ENCODE assay signal across 8 mouse cellular contexts in the genomic region with DNA sequence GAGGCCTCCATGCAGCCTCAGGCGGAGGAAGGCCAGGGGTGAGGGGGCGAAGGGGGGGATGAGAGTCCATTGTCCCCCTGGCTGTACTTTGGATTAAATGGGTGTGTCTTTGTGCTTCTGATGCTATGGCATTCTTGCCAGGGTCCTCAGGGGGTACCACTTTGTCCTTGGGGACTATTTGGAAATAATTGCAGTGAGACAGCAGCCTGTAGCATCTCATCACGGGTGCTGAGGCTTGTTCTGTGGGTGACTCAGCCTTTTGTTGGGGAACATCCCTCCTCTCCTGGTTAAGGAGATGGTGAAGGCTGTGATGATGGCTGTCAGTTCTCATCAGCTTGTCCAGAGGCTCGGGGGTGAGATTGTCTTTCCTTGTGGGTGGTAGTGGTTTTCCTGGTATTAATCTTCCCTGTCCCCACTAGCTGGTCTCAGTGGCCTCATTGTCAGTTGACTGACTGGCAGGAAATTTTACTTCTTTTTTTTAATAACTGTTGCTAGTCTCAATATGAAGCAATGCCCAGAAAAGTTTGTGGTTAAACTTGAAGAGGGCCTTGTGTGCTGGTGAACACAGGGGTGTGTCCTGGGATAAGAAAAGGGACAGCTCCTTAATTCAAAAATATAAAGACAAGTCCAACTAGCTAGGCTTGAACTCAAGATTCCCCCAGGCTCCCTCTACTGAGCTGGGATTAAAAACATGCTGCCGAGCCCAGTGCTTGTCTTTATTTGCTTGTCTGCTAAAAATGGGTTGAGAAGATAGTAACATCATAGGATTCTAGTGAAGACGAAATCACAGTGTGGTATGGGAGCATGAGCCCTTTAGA. TPM values are rescaled to one million over a fixed set of nuclear protein-coding genes. Genes with fewer than 3 reads are reported as not detected.
DNase-seq lines count a peak whose midpoint lies in the region; ATAC-seq and TF ChIP-seq lines count a peak whose summit lies in the region.

No protein-coding gene starts in this region.

- peaks cover 18% of the 10 kb centered on the region for H3K4me1 ChIP-seq in forebrain, embryonic 12.5 days
- peaks cover 11 to 18% of the 10 kb centered on the region in 2 experiments for H3K4me1 ChIP-seq in liver, embryonic 14.5 days (replicated peaks; ENCODE audit: control insufficient read depth in 2 of 2, insufficient read depth in 2 of 2, low read length in 1 of 2)

- no peaks in the 10 kb centered on the region for H3K27me3 ChIP-seq in forebrain, embryonic 12.5 days
- H3K27me3 ChIP-seq in liver, embryonic 14.5 days (ENCODE audit: control insufficient read depth, insufficient read depth, low read length), result no peaks in the 10 kb centered on the region

- peak overlapping the region; percentile 94 for H3K9ac ChIP-seq in forebrain, embryonic 12.5 days
- no peak overlapping the region for H3K9ac ChIP-seq in liver, embryonic 14.5 days (replicated peaks)

- WGBS in forebrain, embryonic 12.5 days, result 39% methylated on average over 6 of the region's 6 CpGs
- 41% methylated on average over 6 of the region's 6 CpGs for WGBS in liver, embryonic 14.5 days (ENCODE audit: insufficient replicate concordance)

- H3K4me3 ChIP-seq in forebrain, embryonic 12.5 days (replicated peaks), result peak overlapping the region; percentile 89
- H3K4me3 ChIP-seq in liver, embryonic 14.5 days (ENCODE audit: insufficient read depth in 1 of 2, low read depth in 2 of 2, low read length in 2 of 2), result peak overlapping the region; percentile 9 to 79; a peak in 3 of 4 replicates

- H3K27ac ChIP-seq in forebrain, embryonic 12.5 days, result no peak overlapping the region
- H3K27ac ChIP-seq in liver, embryonic 14.5 days, result no peak overlapping the region

- no peak for TF ChIP-seq EP300 in liver, embryonic 14.5 days (IDR thresholded peaks at IDR 0.05; ENCODE audit: low read depth)

- no peak for ATAC-seq in forebrain, embryonic 12.5 days (ENCODE audit: low FRiP score)
- no peak for ATAC-seq in liver, embryonic 14.5 days (ENCODE audit: insufficient read depth)

- H3K9me3 ChIP-seq in forebrain, embryonic 12.5 days, result no peaks in the 10 kb centered on the region
- no peaks in the 10 kb centered on the region for H3K9me3 ChIP-seq in liver, embryonic 14.5 days (ENCODE audit: control insufficient read depth, low read length)

- TF ChIP-seq CTCF in liver, embryonic 14.5 days (IDR thresholded peaks at IDR 0.05; ENCODE audit: low read depth), result no peak

- DNase-seq in adrenal gland, adult (ENCODE audit: inconsistent age in 2 of 2, low spot score in 1 of 2), result peak; percentile 30 to 73
- no peak for DNase-seq in adrenal gland, postnatal 25 days
- DNase-seq in 3T3-L1 (ENCODE audit: low read depth, low spot score), result peak; percentile 63
- no peak for DNase-seq in liver, embryonic 14.5 days (ENCODE audit: low read depth in 3 of 3, low spot score in 3 of 3)
- DNase-seq in embryo, embryonic 10 days (ENCODE audit: low spot score), result no peak
- DNase-seq in cerebellum, postnatal 4 days (ENCODE audit: low spot score in 2 of 2), result no peak
- DNase-seq in retina, embryonic 14.5 days (ENCODE audit: low spot score), result no peak

- H3K36me3 ChIP-seq in forebrain, embryonic 12.5 days (replicated peaks), result peaks cover 24% of the 10 kb centered on the region
- H3K36me3 ChIP-seq in liver, embryonic 14.5 days (replicated peaks; ENCODE audit: control insufficient read depth, insufficient read depth, low read depth), result peaks cover 20% of the 10 kb centered on the region

- H3K4me2 ChIP-seq in forebrain, embryonic 12.5 days, result peak overlapping the region; percentile 74
- peak overlapping the region; percentile 87 for H3K4me2 ChIP-seq in liver, embryonic 14.5 days (ENCODE audit: low read depth)

RNA-seq across cellular contexts. Expression of gene Pgam1, which starts 2.3 kb away (rescaled TPM):
- total RNA-seq in adrenal gland, postnatal 25 days (2021), result 708 and 730 TPM in 2 replicates
- 621 and 639 TPM in 2 replicates for polyA plus RNA-seq in forebrain, embryonic 12.5 days (2016; fragmentation: Nextera tagmentation; extraction: Ambion mirVana)
- 100.0 and 123 TPM in 2 replicates for polyA plus RNA-seq in liver, embryonic 14.5 days (2012; rRNA removed)
- polyA plus RNA-seq in liver, embryonic 14.5 days (2014; fragmentation: Nextera tagmentation; extraction: Ambion mirVana), result 172 and 190 TPM in 2 replicates

RNA-seq across cellular contexts. Expression of gene Rrp12, which starts 18.0 kb away (rescaled TPM):
- total RNA-seq in adrenal gland, postnatal 25 days (2021), result 12.3 and 16.9 TPM in 2 replicates
- 24.3 and 28.1 TPM in 2 replicates for polyA plus RNA-seq in forebrain, embryonic 12.5 days (2016; fragmentation: Nextera tagmentation; extraction: Ambion mirVana)
- polyA plus RNA-seq in liver, embryonic 14.5 days (2012; rRNA removed), result 4.8 and 6.0 TPM in 2 replicates
- 5.0 and 7.4 TPM in 2 replicates for polyA plus RNA-seq in liver, embryonic 14.5 days (2014; fragmentation: Nextera tagmentation; extraction: Ambion mirVana)

RNA-seq across cellular contexts. Expression of gene Exosc1, which starts 19.2 kb away (rescaled TPM):
- 24.0 and 30.3 TPM in 2 replicates for total RNA-seq in adrenal gland, postnatal 25 days (2021)
- 77.7 and 83.2 TPM in 2 replicates for polyA plus RNA-seq in forebrain, embryonic 12.5 days (2016; fragmentation: Nextera tagmentation; extraction: Ambion mirVana)
- 17.9 and 20.4 TPM in 2 replicates for polyA plus RNA-seq in liver, embryonic 14.5 days (2012; rRNA removed)
- polyA plus RNA-seq in liver, embryonic 14.5 days (2014; fragmentation: Nextera tagmentation; extraction: Ambion mirVana), result 38.8 and 40.1 TPM in 2 replicates

RNA-seq across cellular contexts. Expression of gene Zdhhc16, which starts 19.3 kb away (rescaled TPM):
- total RNA-seq in adrenal gland, postnatal 25 days (2021), result 36.0 and 39.8 TPM in 2 replicates
- polyA plus RNA-seq in forebrain, embryonic 12.5 days (2016; fragmentation: Nextera tagmentation; extraction: Ambion mirVana), result 79.5 and 82.5 TPM in 2 replicates
- polyA plus RNA-seq in liver, embryonic 14.5 days (2012; rRNA removed), result 25.6 and 27.0 TPM in 2 replicates
- polyA plus RNA-seq in liver, embryonic 14.5 days (2014; fragmentation: Nextera tagmentation; extraction: Ambion mirVana), result 25.9 and 28.5 TPM in 2 replicates

Comparison
In these comparisons a context has a peak if more than half of its experiments do, and no peak if none do; other contexts are left out.
1. DNase-seq: peak in adrenal gland, adult (2 of 2) and 3T3-L1 (single experiment); none in adrenal gland, postnatal 25 days (single experiment), liver, embryonic 14.5 days (0 of 3), embryo, embryonic 10 days (single experiment), cerebellum, postnatal 4 days (0 of 2) and retina, embryonic 14.5 days (single experiment).